Mouse (Mus musculus) spleen, adult 18-20 months (tissue): ENCODE results near the gene Arhgef12.

Experiments
- DNase-seq, 2 experiments: peaks; one replicate each; pipeline ENCODE4 v3.0.0; 2022; ENCODE audit warnings: mixed read lengths in 2 of 2

Gene Arhgef12

GRCm38 (mm10) chr9:43108081-43108480 is 1.0 kb upstream of the Arhgef12 start:
- DNase-seq = no peak

GRCm38 (mm10) chr9:43107555-43107954 is 516 bp upstream of the Arhgef12 start:
- DNase-seq = no peak

- DNase-seq = peak; percentile 8 to 44
Observed at GRCm38 (mm10) chr9:43106426-43107186, 433 bp downstream of the Arhgef12 start.

GRCm38 (mm10) chr9:43105664-43106361 is 1.2 kb downstream of the Arhgef12 start:
- DNase-seq = peak; percentile 70 to 80

- peak in 1 of 2 experiments; percentile 9 for DNase-seq
Observed at GRCm38 (mm10) chr9:43104873-43105663, 2.0 kb downstream of the Arhgef12 start.

- DNase-seq = no peak
Observed at GRCm38 (mm10) chr9:43104526-43104872, 2.5 kb downstream of the Arhgef12 start.

- DNase-seq = no peak
Observed at GRCm38 (mm10) chr9:43103675-43104299, 3.3 kb downstream of the Arhgef12 start.

- no peak for DNase-seq
Observed at GRCm38 (mm10) chr9:43102931-43103330, 4.1 kb downstream of the Arhgef12 start.

- no peak for DNase-seq
Observed at GRCm38 (mm10) chr9:43101936-43102595, 5.0 kb downstream of the Arhgef12 start.

GRCm38 (mm10) chr9:43098922-43099321 is 8.1 kb downstream of the Arhgef12 start:
- DNase-seq = no peak

GRCm38 (mm10) chr9:43097801-43098557 is 9.1 kb downstream of the Arhgef12 start:
- no peak for DNase-seq

GRCm38 (mm10) chr9:43096337-43096736 is 10.7 kb downstream of the Arhgef12 start:
- DNase-seq = peak; percentile 33 to 41

- no peak for DNase-seq
Observed at GRCm38 (mm10) chr9:43094828-43095227, 12.2 kb downstream of the Arhgef12 start.

- no peak for DNase-seq
Observed at GRCm38 (mm10) chr9:43093803-43094202, 13.2 kb downstream of the Arhgef12 start.

- DNase-seq = no peak
Observed at GRCm38 (mm10) chr9:43085686-43086285, 21.3 kb downstream of the Arhgef12 start.

- no peak for DNase-seq
Observed at GRCm38 (mm10) chr9:43084496-43085362, 22.3 kb downstream of the Arhgef12 start.

GRCm38 (mm10) chr9:43083441-43084055 is 23.5 kb downstream of the Arhgef12 start:
- DNase-seq = no peak

- no peak for DNase-seq
Observed at GRCm38 (mm10) chr9:43078711-43079110, 28.3 kb downstream of the Arhgef12 start.

GRCm38 (mm10) chr9:43076163-43076562 is 30.9 kb downstream of the Arhgef12 start:
- DNase-seq = no peak

- no peak for DNase-seq
Observed at GRCm38 (mm10) chr9:43074611-43075010, 32.4 kb downstream of the Arhgef12 start.
